Mouse (Mus musculus): ENCODE results near the gene Lgr4. TPM values are rescaled to one million over a fixed set of nuclear protein-coding genes. Genes with fewer than 3 reads are reported as not detected.

The Lgr4 gene
- polyA plus RNA-seq, 1 experiment = 3.8 TPM

- no peaks in the 10 kb centered on the region for H3K27me3 ChIP-seq (ENCODE audit: control insufficient read depth, insufficient read depth, insufficient read length)
- TF ChIP-seq E2F4 (IDR thresholded peaks at IDR 0.05; ENCODE audit: insufficient read depth) (no peak), TCF12 (IDR thresholded peaks at IDR 0.05; ENCODE audit: insufficient read depth, poor library complexity, severe bottlenecking) (no peak), MYOD1 (IDR thresholded peaks at IDR 0.05; ENCODE audit: control insufficient read depth in 1 of 3, insufficient read length in 2 of 3, low read depth in 2 of 3) (no peak), CEBPB (IDR thresholded peaks at IDR 0.05; ENCODE audit: insufficient read depth, poor library complexity, severe bottlenecking) (no peak), USF1 (IDR thresholded peaks at IDR 0.05; ENCODE audit: low read depth) (no peak), POLR2AphosphoS2 (IDR thresholded peaks at IDR 0.05; ENCODE audit: insufficient read length, low read depth) (no peak), REST (IDR thresholded peaks at IDR 0.05; ENCODE audit: insufficient read depth, insufficient read length) (no peak), MYOG (IDR thresholded peaks at IDR 0.05; ENCODE audit: control insufficient read depth in 1 of 3, insufficient read depth in 1 of 3, insufficient read length in 2 of 3, low read depth in 2 of 3) (no peak), MAX (IDR thresholded peaks at IDR 0.05; ENCODE audit: low read depth) (no peak)
- no peak overlapping the region for H3K4me2 ChIP-seq (ENCODE audit: low read depth)
- no peaks in the 10 kb centered on the region for H3K36me3 ChIP-seq (ENCODE audit: control insufficient read depth, insufficient read depth)
- H3ac ChIP-seq (ENCODE audit: control insufficient read depth, insufficient read length) = no peak overlapping the region
- no peak overlapping the region for H3K4me3 ChIP-seq
- H3K79me2 ChIP-seq (ENCODE audit: control insufficient read depth, insufficient read depth) = peaks cover 55% of the 10 kb centered on the region
These were observed 11.3 kb downstream of the Lgr4 start for GRCm38 (mm10) chr2:109928791-109929190.

- no peak overlapping the region for H3K4me3 ChIP-seq
- H3K4me2 ChIP-seq (ENCODE audit: low read depth) = no peak overlapping the region
- TF ChIP-seq POLR2AphosphoS2 (IDR thresholded peaks at IDR 0.05; ENCODE audit: insufficient read length, low read depth) (no peak), MYOD1 (IDR thresholded peaks at IDR 0.05; ENCODE audit: control insufficient read depth in 1 of 3, insufficient read length in 2 of 3, low read depth in 2 of 3) (no peak), E2F4 (IDR thresholded peaks at IDR 0.05; ENCODE audit: insufficient read depth) (no peak), TCF12 (IDR thresholded peaks at IDR 0.05; ENCODE audit: insufficient read depth, poor library complexity, severe bottlenecking) (no peak), USF1 (IDR thresholded peaks at IDR 0.05; ENCODE audit: low read depth) (no peak), REST (IDR thresholded peaks at IDR 0.05; ENCODE audit: insufficient read depth, insufficient read length) (no peak), CEBPB (IDR thresholded peaks at IDR 0.05; ENCODE audit: insufficient read depth, poor library complexity, severe bottlenecking) (no peak), MYOG (IDR thresholded peaks at IDR 0.05; ENCODE audit: control insufficient read depth in 1 of 3, insufficient read depth in 1 of 3, insufficient read length in 2 of 3, low read depth in 2 of 3) (no peak), SRF (IDR thresholded peaks at IDR 0.05; ENCODE audit: control insufficient read depth, insufficient read length, low read depth) (no peak), TCF3 (IDR thresholded peaks at IDR 0.05; ENCODE audit: insufficient read length, low read depth) (no peak), MAX (IDR thresholded peaks at IDR 0.05; ENCODE audit: low read depth) (no peak), POLR2A (IDR thresholded peaks at IDR 0.05; ENCODE audit: insufficient read length, low read depth) (no peak)
- H3ac ChIP-seq (ENCODE audit: control insufficient read depth, insufficient read length) = no peak overlapping the region
- H3K27me3 ChIP-seq (ENCODE audit: control insufficient read depth, insufficient read depth, insufficient read length) = no peaks in the 10 kb centered on the region
- H3K36me3 ChIP-seq (ENCODE audit: control insufficient read depth, insufficient read depth) = no peaks in the 10 kb centered on the region
- peaks cover 52% of the 10 kb centered on the region for H3K79me2 ChIP-seq (ENCODE audit: control insufficient read depth, insufficient read depth)
These were observed 11.8 kb downstream of the Lgr4 start for GRCm38 (mm10) chr2:109929256-109929655.

- TF ChIP-seq SRF (IDR thresholded peaks at IDR 0.05; ENCODE audit: control insufficient read depth, insufficient read length, low read depth) (no peak), POLR2AphosphoS2 (IDR thresholded peaks at IDR 0.05; ENCODE audit: insufficient read length, low read depth) (no peak), MYOG (IDR thresholded peaks at IDR 0.05; ENCODE audit: control insufficient read depth in 1 of 3, insufficient read depth in 1 of 3, insufficient read length in 2 of 3, low read depth in 2 of 3) (no peak), MAX (IDR thresholded peaks at IDR 0.05; ENCODE audit: low read depth) (no peak), E2F4 (IDR thresholded peaks at IDR 0.05; ENCODE audit: insufficient read depth) (no peak), TCF12 (IDR thresholded peaks at IDR 0.05; ENCODE audit: insufficient read depth, poor library complexity, severe bottlenecking) (no peak), USF1 (IDR thresholded peaks at IDR 0.05; ENCODE audit: low read depth) (no peak), MYOD1 (IDR thresholded peaks at IDR 0.05; ENCODE audit: control insufficient read depth in 1 of 3, insufficient read length in 2 of 3, low read depth in 2 of 3) (no peak), POLR2A (IDR thresholded peaks at IDR 0.05; ENCODE audit: insufficient read length, low read depth) (no peak), CEBPB (IDR thresholded peaks at IDR 0.05; ENCODE audit: insufficient read depth, poor library complexity, severe bottlenecking) (no peak), REST (IDR thresholded peaks at IDR 0.05; ENCODE audit: insufficient read depth, insufficient read length) (no peak)
These were observed 12.9 kb downstream of the Lgr4 start for GRCm38 (mm10) chr2:109930366-109930765.

GRCm38 (mm10) chr2:109930771-109931170 is 13.3 kb downstream of the Lgr4 start:
- Histone ChIP-seq H3K79me2 (ENCODE audit: control insufficient read depth, insufficient read depth) (peaks cover 48% of the 10 kb centered on the region), H3K4me3 (no peak overlapping the region), H3K27me3 (ENCODE audit: control insufficient read depth, insufficient read depth, insufficient read length) (no peaks in the 10 kb centered on the region), H3ac (ENCODE audit: control insufficient read depth, insufficient read length) (no peak overlapping the region), H3K4me2 (ENCODE audit: low read depth) (no peak overlapping the region), H3K36me3 (ENCODE audit: control insufficient read depth, insufficient read depth) (no peaks in the 10 kb centered on the region)
- TF ChIP-seq MYOD1 (IDR thresholded peaks at IDR 0.05; ENCODE audit: control insufficient read depth in 1 of 3, insufficient read length in 2 of 3, low read depth in 2 of 3) (no peak), USF1 (IDR thresholded peaks at IDR 0.05; ENCODE audit: low read depth) (no peak), REST (IDR thresholded peaks at IDR 0.05; ENCODE audit: insufficient read depth, insufficient read length) (no peak), POLR2AphosphoS2 (IDR thresholded peaks at IDR 0.05; ENCODE audit: insufficient read length, low read depth) (no peak), MYOG (IDR thresholded peaks at IDR 0.05; ENCODE audit: control insufficient read depth in 1 of 3, insufficient read depth in 1 of 3, insufficient read length in 2 of 3, low read depth in 2 of 3) (no peak), MAX (IDR thresholded peaks at IDR 0.05; ENCODE audit: low read depth) (no peak), SRF (IDR thresholded peaks at IDR 0.05; ENCODE audit: control insufficient read depth, insufficient read length, low read depth) (no peak), TCF12 (IDR thresholded peaks at IDR 0.05; ENCODE audit: insufficient read depth, poor library complexity, severe bottlenecking) (no peak), E2F4 (IDR thresholded peaks at IDR 0.05; ENCODE audit: insufficient read depth) (no peak), CEBPB (IDR thresholded peaks at IDR 0.05; ENCODE audit: insufficient read depth, poor library complexity, severe bottlenecking) (no peak), POLR2A (IDR thresholded peaks at IDR 0.05; ENCODE audit: insufficient read length, low read depth) (no peak)

More at GRCm38 (mm10) chr2:109930366-109930765, 12.9 kb downstream of the Lgr4 start:
- Histone ChIP-seq H3K79me2 (ENCODE audit: control insufficient read depth, insufficient read depth) (peaks cover 48% of the 10 kb centered on the region), H3K36me3 (ENCODE audit: control insufficient read depth, insufficient read depth) (no peaks in the 10 kb centered on the region), H3K4me3 (no peak overlapping the region), H3K4me2 (ENCODE audit: low read depth) (no peak overlapping the region), H3ac (ENCODE audit: control insufficient read depth, insufficient read length) (no peak overlapping the region), H3K27me3 (ENCODE audit: control insufficient read depth, insufficient read depth, insufficient read length) (no peaks in the 10 kb centered on the region)
